Mouse (Mus musculus): ENCODE measurements around the gene Hoxb3. TPM values are rescaled to one million over a fixed set of nuclear protein-coding genes. Genes with fewer than 3 reads are reported as not detected.

The Hoxb3 gene
- total RNA-seq, 2 experiments from 2014 or later, result 40.5 to 44.5 TPM

DNA sequence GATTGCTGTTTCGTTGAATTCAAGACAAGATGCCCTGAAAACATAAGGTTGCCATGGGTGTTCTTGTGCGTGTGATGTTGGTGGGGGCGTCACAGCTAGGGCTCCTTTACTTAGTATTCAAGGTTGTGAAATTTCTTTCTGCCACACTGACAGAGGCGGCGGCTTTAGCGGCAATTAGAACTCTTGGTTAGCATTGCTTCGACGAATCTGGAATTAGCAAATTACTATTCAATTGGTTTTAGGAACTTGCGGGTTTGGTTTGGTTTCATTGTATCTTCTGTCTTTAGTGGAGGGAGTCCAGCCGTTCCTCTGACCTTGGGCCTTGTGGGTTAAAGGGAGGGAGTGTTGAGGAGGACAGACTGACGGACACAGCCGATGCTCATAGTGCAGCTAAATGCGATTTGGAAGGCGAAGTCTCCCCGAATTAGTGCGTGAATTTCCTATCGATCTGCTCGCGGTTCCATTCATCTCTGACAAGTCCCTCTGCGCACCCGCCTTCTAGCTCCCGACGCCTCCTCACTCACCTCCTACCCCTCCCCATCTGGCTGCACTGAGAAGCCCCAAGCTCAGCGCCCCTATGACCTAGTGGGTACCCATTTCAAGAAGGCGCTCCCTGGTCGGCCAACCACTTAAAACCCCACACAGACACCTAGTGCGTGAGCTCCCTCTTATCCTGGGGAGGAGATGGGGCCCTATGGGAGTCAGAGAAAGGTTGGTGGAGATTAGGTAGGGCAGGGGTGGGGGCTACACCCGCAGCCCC, 5.3 kb upstream of the Hoxb3 start, which contains the start of gene Hoxb4:
Gene Hoxb4, plus strand, starts transcription at position 660 of the 760 bp plus-strand sequence.
- DNase-seq (ENCODE audit: low spot score in 2 of 2), result no peak

- DNase-seq (ENCODE audit: low spot score in 2 of 2), result no peak
Observed at GRCm38 (mm10) chr11:96318368-96319070, 4.6 kb upstream of the Hoxb3 start.

- DNase-seq (ENCODE audit: low spot score in 2 of 2), result no peak
Observed at GRCm38 (mm10) chr11:96319071-96319902, 3.8 kb upstream of the Hoxb3 start.

DNA sequence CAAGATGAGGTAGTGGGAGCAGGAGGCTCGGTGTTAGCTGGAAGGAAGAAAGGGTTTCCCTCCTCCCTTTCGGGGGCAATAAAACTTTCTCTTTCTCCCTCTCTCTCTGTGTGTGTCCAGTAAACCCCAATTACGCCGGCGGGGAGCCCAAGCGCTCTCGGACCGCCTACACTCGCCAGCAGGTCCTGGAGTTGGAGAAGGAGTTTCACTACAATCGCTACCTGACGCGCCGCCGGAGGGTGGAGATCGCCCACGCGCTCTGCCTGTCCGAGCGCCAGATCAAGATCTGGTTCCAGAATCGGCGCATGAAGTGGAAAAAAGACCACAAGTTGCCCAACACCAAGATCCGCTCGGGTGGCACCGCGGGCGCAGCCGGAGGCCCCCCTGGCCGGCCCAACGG, 3.2 kb upstream of the Hoxb3 start:
- no peak for DNase-seq (ENCODE audit: low spot score in 2 of 2)

GRCm38 (mm10) chr11:96320688-96321087, 2.4 kb upstream of the Hoxb3 start:
- no peak for DNase-seq (ENCODE audit: low spot score in 2 of 2)

DNA sequence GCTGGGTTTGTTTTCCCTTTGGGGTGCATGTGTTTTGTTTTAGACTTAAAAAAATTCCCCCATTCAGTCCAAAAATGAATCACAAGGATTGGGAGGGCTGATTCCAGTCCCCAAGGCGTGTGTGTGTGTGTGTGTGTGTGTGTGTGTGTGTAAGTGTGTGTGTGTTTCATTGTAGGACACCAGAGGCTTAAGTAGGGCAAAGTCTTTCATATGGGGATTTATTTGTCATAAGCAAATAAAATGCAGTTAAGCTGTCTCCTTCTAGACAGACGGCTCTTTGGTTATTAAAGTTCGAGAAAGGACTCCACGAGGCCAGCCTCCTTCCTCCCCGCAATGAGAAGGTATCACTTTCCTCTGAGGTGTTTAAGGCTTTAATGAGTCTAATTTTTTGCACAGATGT, 1.3 kb upstream of the Hoxb3 start:
- DNase-seq (ENCODE audit: low spot score in 2 of 2), result no peak

GRCm38 (mm10) chr11:96322738-96323137, 388 bp upstream of the Hoxb3 start:
- DNase-seq (ENCODE audit: low spot score in 2 of 2), result no peak

- no peak for DNase-seq (ENCODE audit: low spot score in 2 of 2)
Observed at GRCm38 (mm10) chr11:96324125-96324524, 999 bp downstream of the Hoxb3 start.

DNA sequence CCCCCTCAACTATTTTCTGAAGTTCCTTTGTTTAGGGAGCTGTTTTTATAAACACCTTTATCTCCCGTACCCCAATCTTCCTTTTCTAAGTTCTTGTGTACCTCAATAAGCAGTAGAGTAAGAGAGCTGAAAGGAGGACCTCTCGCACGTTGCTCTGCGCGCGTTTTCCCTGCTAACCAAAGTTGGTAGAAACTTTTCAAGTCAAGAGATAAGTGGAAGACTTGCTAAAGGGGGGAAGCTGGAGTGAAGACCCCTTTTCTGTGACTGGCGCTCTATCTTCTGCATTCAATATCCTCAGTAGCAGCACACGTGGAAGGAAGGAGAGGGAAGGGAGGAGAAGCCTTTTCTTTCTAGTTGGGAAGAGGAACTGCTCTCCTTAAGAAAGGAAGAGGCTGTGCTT, 1.8 kb downstream of the Hoxb3 start:
- DNase-seq (ENCODE audit: low spot score in 2 of 2), result no peak

DNA sequence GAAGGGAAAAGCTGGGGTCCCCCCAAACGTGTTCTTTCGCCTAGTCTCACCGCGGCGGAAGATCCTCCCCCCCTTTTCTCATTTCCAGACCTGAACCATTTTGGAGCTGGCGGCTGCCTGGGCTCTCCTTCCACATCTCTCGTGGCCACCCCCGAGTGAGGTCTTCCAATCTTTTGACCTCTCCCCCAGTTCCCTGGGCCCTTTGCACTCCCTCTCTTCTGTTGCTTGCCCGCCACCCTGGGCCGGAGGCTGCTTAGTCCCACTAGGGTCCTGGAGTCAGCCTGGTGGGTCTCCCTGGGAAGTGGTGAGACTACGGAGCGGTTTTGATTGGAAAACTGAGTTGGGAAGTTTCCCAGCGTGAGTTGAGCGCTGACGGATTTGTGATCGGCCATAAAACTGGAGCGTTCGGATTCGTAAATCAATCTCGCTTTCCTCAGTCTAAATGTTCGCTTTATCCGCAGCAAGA, 2.7 kb downstream of the Hoxb3 start:
- DNase-seq (ENCODE audit: low spot score in 2 of 2), result no peak

DNA sequence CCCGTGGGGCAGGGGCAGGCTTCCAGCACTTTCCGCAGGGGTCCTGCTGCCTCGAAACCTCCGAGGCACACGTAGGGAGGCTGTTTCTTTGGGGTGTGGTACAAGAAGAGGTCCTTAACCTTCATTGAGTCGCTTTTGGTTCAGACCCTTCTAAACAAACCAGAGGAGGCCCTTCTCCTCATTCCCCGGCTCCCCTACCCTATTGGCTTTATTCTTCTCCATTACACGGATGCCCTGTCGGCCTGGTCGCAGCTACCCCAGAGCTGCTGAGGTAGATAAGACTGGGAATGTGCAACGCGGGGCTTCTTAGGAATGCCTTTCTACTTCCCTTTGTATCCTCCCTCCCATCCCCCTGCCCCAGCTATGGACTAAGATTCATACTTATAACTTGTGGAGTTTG, 3.6 kb downstream of the Hoxb3 start:
- DNase-seq (ENCODE audit: low spot score in 2 of 2), result no peak

DNA sequence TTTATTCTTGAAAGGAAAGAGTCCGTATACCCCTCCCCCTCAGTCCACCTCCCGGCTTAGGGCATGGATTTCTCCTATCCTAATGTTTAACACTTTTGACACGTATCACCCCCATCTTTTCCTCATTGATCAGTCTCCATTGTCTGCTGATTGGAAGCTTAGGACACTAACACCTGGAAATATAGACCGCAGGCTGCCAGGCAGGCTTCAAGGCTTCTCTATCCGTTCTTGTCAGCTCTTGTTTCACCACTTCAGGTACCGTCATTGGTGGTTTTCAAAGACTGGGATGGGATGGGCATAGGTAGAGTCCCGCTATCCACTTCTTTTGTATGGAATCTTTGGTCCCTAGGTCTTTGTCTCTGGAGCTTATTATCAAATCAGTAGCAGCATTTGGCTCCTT, 4.0 kb downstream of the Hoxb3 start:
- no peak for DNase-seq (ENCODE audit: low spot score in 2 of 2)

GRCm38 (mm10) chr11:96327750-96328149, 4.6 kb downstream of the Hoxb3 start:
- DNase-seq (ENCODE audit: low spot score in 2 of 2), result no peak

- DNase-seq (ENCODE audit: low spot score in 2 of 2), result no peak
Observed at GRCm38 (mm10) chr11:96328605-96329004, 5.5 kb downstream of the Hoxb3 start.

- DNase-seq (ENCODE audit: low spot score in 2 of 2), result no peak
Observed at GRCm38 (mm10) chr11:96332105-96332504, 9.0 kb downstream of the Hoxb3 start.

- no peak for DNase-seq (ENCODE audit: low spot score in 2 of 2)
Observed at GRCm38 (mm10) chr11:96332618-96333032, 9.5 kb downstream of the Hoxb3 start.

- no peak for DNase-seq (ENCODE audit: low spot score in 2 of 2)
Observed at GRCm38 (mm10) chr11:96333241-96334001, 10.3 kb downstream of the Hoxb3 start.

- no peak for DNase-seq (ENCODE audit: low spot score in 2 of 2)
Observed at GRCm38 (mm10) chr11:96334002-96334364, 10.9 kb downstream of the Hoxb3 start.

DNA sequence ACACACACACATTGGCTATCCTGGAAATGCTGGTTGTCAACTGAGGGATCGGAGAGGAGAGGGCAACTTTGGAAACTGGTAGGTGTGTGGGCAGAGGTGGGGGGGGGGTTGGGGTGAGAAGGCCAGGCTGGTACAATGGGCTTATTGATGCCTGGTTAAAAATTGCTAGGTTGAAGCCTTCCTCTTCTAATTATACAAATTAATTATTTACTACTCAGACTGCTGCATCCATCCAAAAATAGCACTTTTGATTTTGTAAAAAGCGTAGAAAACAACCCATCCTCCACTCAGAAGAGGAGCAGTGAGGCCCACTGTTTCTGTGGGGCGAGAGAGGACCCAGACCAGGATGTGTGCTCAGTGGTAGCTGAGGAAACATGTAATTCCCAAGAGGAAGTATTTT, 11.9 kb downstream of the Hoxb3 start:
- no peak for DNase-seq (ENCODE audit: low spot score in 2 of 2)

DNA sequence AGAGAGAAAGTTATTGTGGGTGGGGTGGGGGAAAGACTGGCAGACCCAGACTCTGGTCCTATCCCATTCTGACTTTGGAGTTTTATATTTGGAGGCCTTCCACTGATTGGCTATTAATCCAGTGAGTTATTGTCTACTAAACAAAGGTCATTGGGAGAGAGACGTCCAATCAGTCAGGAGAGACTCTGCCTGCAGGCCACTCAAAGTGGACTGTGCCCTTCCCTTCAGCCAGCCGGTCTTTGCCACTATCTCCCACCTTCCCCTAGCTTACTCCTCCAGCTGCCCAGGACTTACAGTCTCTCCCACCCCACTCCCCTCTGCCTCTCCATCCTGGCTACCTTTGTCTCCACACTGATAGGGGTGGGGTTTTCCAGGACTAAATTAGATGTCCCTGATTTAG, 13.5 kb downstream of the Hoxb3 start:
- no peak for DNase-seq (ENCODE audit: low spot score in 2 of 2)

DNA sequence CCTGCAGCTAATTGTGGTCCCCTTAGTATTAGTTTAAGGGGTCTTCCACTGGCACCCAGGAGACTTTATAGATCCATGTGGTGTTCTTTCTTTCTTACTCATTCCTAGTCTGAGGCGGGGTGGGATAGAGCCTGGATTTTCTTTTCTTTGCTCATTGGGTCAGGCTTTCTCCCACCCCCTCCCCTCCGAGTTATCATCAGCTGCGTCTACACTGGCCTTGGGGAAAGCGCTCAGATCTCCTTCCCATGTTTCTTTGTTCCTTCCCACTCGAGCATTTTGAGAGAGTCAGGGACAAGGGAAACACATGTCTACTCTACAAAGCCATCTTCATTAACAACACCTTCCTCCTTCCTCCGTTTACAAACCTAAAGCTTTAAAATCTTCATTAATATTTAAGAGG, 13.9 kb downstream of the Hoxb3 start:
- DNase-seq (ENCODE audit: low spot score in 2 of 2), result no peak
